Mouse (Mus musculus): Measurements from ENCODE around the gene Plekhg4.
A peak's percentile ranks its signal among the peaks of the same experiment; 100 is the strongest.

Plekhg4 gene

DNA sequence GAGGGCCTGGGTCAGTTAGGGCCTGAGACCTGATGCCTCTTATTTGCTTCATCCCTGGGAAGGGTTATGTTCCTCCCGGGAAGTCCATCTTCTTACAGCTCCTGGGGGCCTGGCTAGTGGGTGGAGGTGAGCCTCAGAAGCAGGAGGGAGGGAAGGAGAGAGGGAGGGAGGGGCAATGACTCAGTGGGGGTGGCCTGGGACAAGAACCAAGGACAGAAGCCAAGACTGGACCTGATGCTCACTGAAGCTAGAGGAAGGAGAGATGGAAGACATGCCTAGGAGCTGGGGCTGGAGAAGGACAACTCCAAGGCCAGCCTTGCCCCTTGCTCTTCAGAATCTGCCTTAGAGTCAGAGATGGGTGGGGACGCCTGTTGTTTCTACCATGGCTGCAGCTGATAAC is at the start of gene Plekhg4:
Plekhg4 (plus strand) TSS at position 243 of the 400 bp plus-strand sequence.
- Histone ChIP-seq H3K4me3 (replicated peaks; ENCODE audit: low read length) (peak within 1 kb of the TSS; percentile 58), H3K27me3 (ENCODE audit: insufficient read depth, low read length) (peaks cover 59% of the 10 kb centered on the region), H3K4me1 (replicated peaks; ENCODE audit: low read depth, low read length) (peaks cover 27% of the 10 kb centered on the region), H3K9me3 (ENCODE audit: low read length) (peaks cover 10% of the 10 kb centered on the region; the same call in 1 of the 2 replicates), H3K36me3 (ENCODE audit: insufficient read depth, low read length) (peaks cover 8% of the 10 kb centered on the region)
- TF ChIP-seq NANOG (IDR thresholded peaks at IDR 0.05; ENCODE audit: borderline replicate concordance, low read length) = no peak
- no peak for TF ChIP-seq POU5F1 (IDR thresholded peaks at IDR 0.05; ENCODE audit: borderline replicate concordance, low read length)
- TF ChIP-seq CTCF (conservative IDR thresholded peaks at IDR 0.05; ENCODE audit: low read length) = no peak

- Histone ChIP-seq H3K4me3 (replicated peaks; ENCODE audit: low read length) (peak overlapping the region; percentile 96), H3K36me3 (ENCODE audit: insufficient read depth, low read length) (peaks cover 59% of the 10 kb centered on the region), H3K27me3 (ENCODE audit: insufficient read depth, low read length) (no peaks in the 10 kb centered on the region), H3K9me3 (ENCODE audit: low read length) (no peaks in the 10 kb centered on the region), H3K4me1 (replicated peaks; ENCODE audit: low read depth, low read length) (peaks cover 50% of the 10 kb centered on the region)
- TF ChIP-seq POU5F1 (IDR thresholded peaks at IDR 0.05; ENCODE audit: borderline replicate concordance, low read length) (no peak), CTCF (conservative IDR thresholded peaks at IDR 0.05; ENCODE audit: low read length) (no peak), NANOG (IDR thresholded peaks at IDR 0.05; ENCODE audit: borderline replicate concordance, low read length) (no peak)
Observed at GRCm38 (mm10) chr8:105325641-105326093, 47.4 kb upstream of the Plekhg4 start.

DNA sequence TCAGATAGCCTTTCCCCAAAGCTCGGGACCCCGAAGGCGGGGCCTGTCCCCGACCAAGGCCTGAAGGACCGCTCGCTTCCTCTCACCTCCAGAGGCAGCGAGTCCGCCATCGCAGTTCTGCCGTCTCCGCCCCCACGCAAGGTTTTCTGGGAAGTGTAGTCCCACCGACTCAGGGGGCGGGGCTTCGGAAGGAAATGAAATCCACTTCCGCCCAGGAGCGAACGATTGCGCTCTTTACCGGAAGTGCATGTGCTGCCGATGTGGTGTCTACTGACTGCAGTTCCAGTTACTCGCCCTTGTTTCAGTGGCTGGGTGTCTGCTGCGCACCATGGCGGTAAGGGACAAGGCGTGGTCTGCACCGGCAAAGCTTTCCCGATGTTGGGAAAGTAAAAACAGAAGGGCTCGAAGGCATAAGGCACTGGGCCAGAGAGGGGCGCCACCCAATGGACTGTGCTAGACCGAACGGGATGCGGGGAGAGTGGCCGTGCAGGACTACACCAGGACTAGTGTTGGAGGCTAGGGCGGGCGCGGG is 46.9 kb upstream of the Plekhg4 start, which contains the start of the genes Lrrc29 and Tmem208:
Lrrc29 (minus strand) TSS at position 138 of the 532 bp plus-strand sequence.
Tmem208 (plus strand) TSS at position 214 of the 532 bp plus-strand sequence.
- peak within 1 kb of the TSS; percentile 96 for H3K4me3 ChIP-seq (replicated peaks; ENCODE audit: low read length)
- no peaks in the 10 kb centered on the region for H3K9me3 ChIP-seq (ENCODE audit: low read length)
- H3K27me3 ChIP-seq (ENCODE audit: insufficient read depth, low read length) = no peaks in the 10 kb centered on the region
- H3K36me3 ChIP-seq (ENCODE audit: insufficient read depth, low read length) = peaks cover 63% of the 10 kb centered on the region
- peaks cover 55% of the 10 kb centered on the region for H3K4me1 ChIP-seq (replicated peaks; ENCODE audit: low read depth, low read length)
- TF ChIP-seq POU5F1 (IDR thresholded peaks at IDR 0.05; ENCODE audit: borderline replicate concordance, low read length) (no peak), NANOG (IDR thresholded peaks at IDR 0.05; ENCODE audit: borderline replicate concordance, low read length) (no peak), CTCF (conservative IDR thresholded peaks at IDR 0.05; ENCODE audit: low read length) (peak; percentile 23)

DNA sequence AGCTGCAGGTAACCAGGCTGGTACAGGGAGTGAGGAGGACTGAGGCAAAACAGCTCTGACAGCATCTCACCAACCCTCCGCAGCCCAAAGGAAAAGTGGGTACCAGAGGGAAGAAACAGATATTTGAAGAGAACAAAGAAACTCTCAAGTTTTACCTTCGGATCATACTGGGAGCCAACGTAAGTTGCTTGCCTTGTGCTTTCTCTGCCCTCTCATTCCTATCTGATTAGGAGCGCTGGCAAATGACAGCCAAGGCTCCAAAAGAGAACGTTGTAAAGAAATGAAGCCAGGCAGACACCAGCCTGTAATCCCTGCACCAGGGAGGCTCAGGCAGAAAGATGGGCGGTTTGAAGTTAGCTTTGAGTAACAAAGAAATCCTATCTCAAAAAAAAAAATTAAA is 46.1 kb upstream of the Plekhg4 start:
- TF ChIP-seq CTCF (conservative IDR thresholded peaks at IDR 0.05; ENCODE audit: low read length) = no peak
- TF ChIP-seq POU5F1 (IDR thresholded peaks at IDR 0.05; ENCODE audit: borderline replicate concordance, low read length) = no peak
- TF ChIP-seq NANOG (IDR thresholded peaks at IDR 0.05; ENCODE audit: borderline replicate concordance, low read length) = no peak
- peaks cover 64% of the 10 kb centered on the region for H3K36me3 ChIP-seq (ENCODE audit: insufficient read depth, low read length)

GRCm38 (mm10) chr8:105330325-105330724 is 42.7 kb upstream of the Plekhg4 start:
- H3K36me3 ChIP-seq (ENCODE audit: insufficient read depth, low read length) = peaks cover 72% of the 10 kb centered on the region
- no peaks in the 10 kb centered on the region for H3K9me3 ChIP-seq (ENCODE audit: low read length)
- TF ChIP-seq POU5F1 (IDR thresholded peaks at IDR 0.05; ENCODE audit: borderline replicate concordance, low read length) (no peak), NANOG (IDR thresholded peaks at IDR 0.05; ENCODE audit: borderline replicate concordance, low read length) (no peak), CTCF (conservative IDR thresholded peaks at IDR 0.05; ENCODE audit: low read length) (no peak)
- H3K4me3 ChIP-seq (replicated peaks; ENCODE audit: low read length) = peak overlapping the region; percentile 10; the same call in 1 of the 2 replicates
- H3K4me1 ChIP-seq (replicated peaks; ENCODE audit: low read depth, low read length) = peaks cover 72% of the 10 kb centered on the region
- no peaks in the 10 kb centered on the region for H3K27me3 ChIP-seq (ENCODE audit: insufficient read depth, low read length)

More for the DNA sequence above, 46.1 kb upstream of the Plekhg4 start:
- no peaks in the 10 kb centered on the region for H3K9me3 ChIP-seq (ENCODE audit: low read length)
- H3K4me1 ChIP-seq (replicated peaks; ENCODE audit: low read depth, low read length) = peaks cover 63% of the 10 kb centered on the region
- no peaks in the 10 kb centered on the region for H3K27me3 ChIP-seq (ENCODE audit: insufficient read depth, low read length)
- peak overlapping the region; percentile 96 for H3K4me3 ChIP-seq (replicated peaks; ENCODE audit: low read length)

GRCm38 (mm10) chr8:105331469-105331868 is 41.6 kb upstream of the Plekhg4 start:
- peaks cover 81% of the 10 kb centered on the region for H3K36me3 ChIP-seq (ENCODE audit: insufficient read depth, low read length)
- no peaks in the 10 kb centered on the region for H3K27me3 ChIP-seq (ENCODE audit: insufficient read depth, low read length)
- TF ChIP-seq CTCF (conservative IDR thresholded peaks at IDR 0.05; ENCODE audit: low read length) (no peak), POU5F1 (IDR thresholded peaks at IDR 0.05; ENCODE audit: borderline replicate concordance, low read length) (no peak), NANOG (IDR thresholded peaks at IDR 0.05; ENCODE audit: borderline replicate concordance, low read length) (no peak)
- peaks cover 78% of the 10 kb centered on the region for H3K4me1 ChIP-seq (replicated peaks; ENCODE audit: low read depth, low read length)
- H3K4me3 ChIP-seq (replicated peaks; ENCODE audit: low read length) = 0 out of 2 replicates have a peak overlapping the region, but pooled peaks have one; percentile 29
- no peaks in the 10 kb centered on the region for H3K9me3 ChIP-seq (ENCODE audit: low read length)

- TF ChIP-seq POU5F1 (IDR thresholded peaks at IDR 0.05; ENCODE audit: borderline replicate concordance, low read length) (no peak), CTCF (conservative IDR thresholded peaks at IDR 0.05; ENCODE audit: low read length) (no peak), NANOG (IDR thresholded peaks at IDR 0.05; ENCODE audit: borderline replicate concordance, low read length) (no peak)
- H3K36me3 ChIP-seq (ENCODE audit: insufficient read depth, low read length) = peaks cover 81% of the 10 kb centered on the region
- peaks cover 80% of the 10 kb centered on the region for H3K4me1 ChIP-seq (replicated peaks; ENCODE audit: low read depth, low read length)
Observed at GRCm38 (mm10) chr8:105331931-105332330, 41.1 kb upstream of the Plekhg4 start.

GRCm38 (mm10) chr8:105332523-105332922 is 40.6 kb upstream of the Plekhg4 start:
- Histone ChIP-seq H3K27me3 (ENCODE audit: insufficient read depth, low read length) (no peaks in the 10 kb centered on the region), H3K9me3 (ENCODE audit: low read length) (no peaks in the 10 kb centered on the region), H3K4me1 (replicated peaks; ENCODE audit: low read depth, low read length) (peaks cover 80% of the 10 kb centered on the region), H3K4me3 (replicated peaks; ENCODE audit: low read length) (0 out of 2 replicates have a peak overlapping the region, but pooled peaks have one; percentile 13), H3K36me3 (ENCODE audit: insufficient read depth, low read length) (peaks cover 79% of the 10 kb centered on the region)
- TF ChIP-seq POU5F1 (IDR thresholded peaks at IDR 0.05; ENCODE audit: borderline replicate concordance, low read length) = no peak
- no peak for TF ChIP-seq CTCF (conservative IDR thresholded peaks at IDR 0.05; ENCODE audit: low read length)
- TF ChIP-seq NANOG (IDR thresholded peaks at IDR 0.05; ENCODE audit: borderline replicate concordance, low read length) = no peak

More at GRCm38 (mm10) chr8:105331931-105332330, 41.1 kb upstream of the Plekhg4 start:
- Histone ChIP-seq H3K9me3 (ENCODE audit: low read length) (no peaks in the 10 kb centered on the region), H3K27me3 (ENCODE audit: insufficient read depth, low read length) (no peaks in the 10 kb centered on the region), H3K4me3 (replicated peaks; ENCODE audit: low read length) (0 out of 2 replicates have a peak overlapping the region, but pooled peaks have one; percentile 29)

Data from E14TG2a.4 (cell line).